Mouse (Mus musculus) heart, postnatal 0 days (tissue): ENCODE data around the gene Bfsp2.
A peak's percentile ranks its signal among the peaks of the same experiment; 100 is the strongest.

Experiments used
- CTCF ChIP-seq: IDR thresholded peaks from 2 replicates; pipeline ENCODE4 v1.5.1; 2016; ENCODE audit warnings: antibody characterized with exemption, control low read depth, low read depth
- EP300 ChIP-seq: IDR thresholded peaks from 2 replicates; pipeline ENCODE4 v1.6.1; 2016; ENCODE audit warnings: antibody characterized with exemption, low read depth

GRCm38 (mm10) chr9:103524600-103524999 is 44.4 kb upstream of the Bfsp2 start:
- TF ChIP-seq CTCF = peak; percentile 8; the same call in 1 of the 2 replicates
- no peak for TF ChIP-seq EP300
